Comparison of ENCODE assay signal across 11 mouse cellular contexts in genomic region chr12:73371132-73371531, GRCm38 (mm10).
A peak's percentile ranks its signal among the peaks of the same experiment; 100 is the strongest.
DNase-seq lines count a peak whose midpoint lies in the region; ATAC-seq and TF ChIP-seq lines count a peak whose summit lies in the region.
"Had no signal": no experiment of that assay in that cellular context is flagged by ENCODE, and none has a peak within 500 bp of the region (broad histone marks: within the 10 kb centered on the region; RNA-seq: fewer than 3 reads in every experiment).

No protein-coding gene starts in this region.

- no peaks in the 10 kb centered on the region for H3K36me3 ChIP-seq in liver, postnatal 0 days (replicated peaks; ENCODE audit: insufficient read depth, low read length)
- H3K36me3 ChIP-seq: liver, embryonic 15.5 days had no signal

- H3K4me1 ChIP-seq in liver, postnatal 0 days (ENCODE audit: insufficient read depth) = no peaks in the 10 kb centered on the region
- H3K4me1 ChIP-seq: liver, embryonic 15.5 days had no signal

- no peak overlapping the region for H3K4me3 ChIP-seq in gastrocnemius, adult 2 months
- H3K4me3 ChIP-seq in liver, postnatal 0 days (ENCODE audit: low read depth, low read length) = no peak overlapping the region
- H3K4me3 ChIP-seq: liver, embryonic 15.5 days had no signal

- H3K27me3 ChIP-seq in liver, postnatal 0 days (ENCODE audit: insufficient read depth, low read length) = no peaks in the 10 kb centered on the region

- H3K9ac ChIP-seq in liver, postnatal 0 days (replicated peaks) = no peak overlapping the region
- H3K9ac ChIP-seq: liver, embryonic 15.5 days had no signal

- intact Hi-C loops in gastrocnemius, adult 2 months (cut with DNase I) = no loop called here

- no peak overlapping the region for H3K4me2 ChIP-seq in liver, postnatal 0 days (ENCODE audit: low read depth, low read length)
- H3K4me2 ChIP-seq: liver, embryonic 15.5 days had no signal

- DNase-seq in frontal cortex, postnatal 36 days (ENCODE audit: low spot score in 2 of 2) = peak; percentile 23 to 33
- DNase-seq in frontal cortex, postnatal 14 days (ENCODE audit: low spot score in 2 of 2) = no peak
- DNase-seq in Muller cell, postnatal 12 days (ENCODE audit: inconsistent ontology term) = peak; percentile 94
- DNase-seq in cerebellum, adult 11-12 months = peak; percentile 53
- peak; percentile 70 to 83 for DNase-seq in layer of hippocampus, adult 18-20 months (ENCODE audit: low spot score in 2 of 2)
- DNase-seq in kidney, postnatal 36 days = no peak
- no peak for DNase-seq in gastrocnemius, adult 2 months
- DNase-seq in liver, postnatal 0 days = no peak
- DNase-seq: heart, postnatal 36 days; thymus, adult 18-20 months had no signal

- ATAC-seq in liver, postnatal 0 days = no peak

- no peak for TF ChIP-seq EP300 in liver, postnatal 0 days (IDR thresholded peaks at IDR 0.05; ENCODE audit: low read depth)

- no peaks in the 10 kb centered on the region for H3K9me3 ChIP-seq in liver, postnatal 0 days (ENCODE audit: low read length)
- H3K9me3 ChIP-seq: liver, embryonic 15.5 days had no signal

- 74% methylated on average over 7 of the region's 7 CpGs for WGBS in liver, postnatal 0 days (ENCODE audit: insufficient replicate concordance)

- no peak for TF ChIP-seq CTCF in gastrocnemius, adult 2 months (IDR thresholded peaks at IDR 0.05)
- TF ChIP-seq CTCF in liver, postnatal 0 days (IDR thresholded peaks at IDR 0.05; ENCODE audit: low read depth) = no peak

- no peak overlapping the region for H3K27ac ChIP-seq in gastrocnemius, adult 2 months
- no peak overlapping the region for H3K27ac ChIP-seq in liver, postnatal 0 days (ENCODE audit: low read depth)
- H3K27ac ChIP-seq: liver, embryonic 15.5 days had no signal

Comparison
In these comparisons a context has a peak if more than half of its experiments do, and no peak if none do; other contexts are left out.
1. DNase-seq: peak in frontal cortex, postnatal 36 days (2 of 2), Muller cell, postnatal 12 days (single experiment), cerebellum, adult 11-12 months (single experiment) and layer of hippocampus, adult 18-20 months (2 of 2); none in frontal cortex, postnatal 14 days (0 of 2), kidney, postnatal 36 days (0 of 2), gastrocnemius, adult 2 months (single experiment) and liver, postnatal 0 days (single experiment).